Mouse (Mus musculus): ENCODE results near the gene Tatdn3. TPM values are rescaled to one million over a fixed set of nuclear protein-coding genes. Genes with fewer than 3 reads are reported as not detected.

Gene Tatdn3
- polyA plus RNA-seq, 1 experiment: 60.7 TPM

DNA sequence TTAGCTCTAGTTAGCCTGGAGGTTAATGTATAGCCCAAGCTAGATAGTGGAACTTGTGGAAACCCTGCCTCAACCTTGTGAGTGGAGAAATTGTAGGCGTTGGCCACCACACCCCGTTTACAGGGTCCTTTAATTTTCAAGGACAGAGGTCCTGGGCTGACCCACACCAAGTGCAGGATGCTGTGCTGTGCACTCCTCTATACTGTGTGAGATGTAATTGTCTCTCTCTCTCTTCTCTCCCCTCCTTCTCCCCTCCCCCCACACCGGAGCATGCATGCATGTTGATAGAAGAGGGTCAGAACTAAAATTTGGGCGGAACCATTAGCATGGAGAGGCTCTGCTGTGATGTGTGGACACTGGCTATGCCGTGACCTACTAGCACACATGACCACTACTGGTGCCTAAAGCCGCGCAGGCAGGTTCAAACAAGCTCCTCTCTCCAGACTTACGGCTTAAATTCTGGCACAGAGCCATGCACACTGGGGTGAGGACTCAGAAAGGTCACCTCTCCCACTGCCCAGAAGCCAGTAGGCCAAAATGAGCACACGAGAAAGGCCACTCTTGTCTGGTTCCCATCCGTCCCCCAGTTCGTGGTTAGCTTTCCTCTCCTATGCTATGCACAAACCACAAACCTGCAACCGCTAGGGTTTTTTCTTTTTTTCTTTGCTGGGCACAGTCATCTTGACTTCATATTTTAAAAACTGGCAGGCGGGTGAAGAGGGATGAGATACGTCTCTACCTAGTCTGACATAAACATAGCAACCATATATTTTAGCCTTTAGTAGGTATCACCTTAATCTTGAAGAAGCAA lies 34.3 kb upstream of the Tatdn3 start:
- TF ChIP-seq CTCF (IDR thresholded peaks at IDR 0.05; ENCODE audit: extremely low read depth, insufficient read depth, low read length) (no peak), POLR2A (IDR thresholded peaks at IDR 0.05; ENCODE audit: extremely low read depth, insufficient read depth, low read length) (no peak)
- Histone ChIP-seq H3K4me1 (ENCODE audit: control insufficient read depth, insufficient read depth, low read length) (peaks cover 7% of the 10 kb centered on the region), H3K4me3 (ENCODE audit: insufficient read depth, low read length) (peak overlapping the region; percentile 28; the same call in 1 of the 2 replicates)

DNA sequence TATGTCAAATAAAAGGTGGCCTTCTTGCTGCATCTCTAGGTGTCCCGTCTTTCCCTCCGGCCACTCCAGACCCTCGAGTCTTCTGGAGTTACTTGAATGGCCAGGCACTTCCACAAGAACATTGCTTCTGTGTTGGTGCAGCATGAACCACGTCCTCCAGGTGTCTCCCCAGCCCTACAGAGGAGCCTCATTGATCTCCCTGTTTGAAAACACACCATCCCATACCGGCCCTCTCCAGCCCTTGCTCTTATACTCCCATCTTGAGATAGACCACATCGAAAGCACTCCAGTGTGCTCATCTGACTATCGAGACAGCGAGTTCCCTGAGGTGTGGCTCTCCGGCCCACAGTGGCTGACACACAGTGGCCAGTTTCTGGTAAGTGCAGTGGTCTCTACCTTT lies 32.3 kb upstream of the Tatdn3 start:
- Histone ChIP-seq H3K27ac (ENCODE audit: insufficient read depth, low read length) (no peak overlapping the region), H3K4me1 (ENCODE audit: control insufficient read depth, insufficient read depth, low read length) (peaks cover 7% of the 10 kb centered on the region)
- TF ChIP-seq CTCF (IDR thresholded peaks at IDR 0.05; ENCODE audit: extremely low read depth, insufficient read depth, low read length) (peak; percentile 65), POLR2A (IDR thresholded peaks at IDR 0.05; ENCODE audit: extremely low read depth, insufficient read depth, low read length) (no peak)

More for the DNA sequence above, 34.3 kb upstream of the Tatdn3 start:
- no peak overlapping the region for H3K27ac ChIP-seq (ENCODE audit: insufficient read depth, low read length)

DNA sequence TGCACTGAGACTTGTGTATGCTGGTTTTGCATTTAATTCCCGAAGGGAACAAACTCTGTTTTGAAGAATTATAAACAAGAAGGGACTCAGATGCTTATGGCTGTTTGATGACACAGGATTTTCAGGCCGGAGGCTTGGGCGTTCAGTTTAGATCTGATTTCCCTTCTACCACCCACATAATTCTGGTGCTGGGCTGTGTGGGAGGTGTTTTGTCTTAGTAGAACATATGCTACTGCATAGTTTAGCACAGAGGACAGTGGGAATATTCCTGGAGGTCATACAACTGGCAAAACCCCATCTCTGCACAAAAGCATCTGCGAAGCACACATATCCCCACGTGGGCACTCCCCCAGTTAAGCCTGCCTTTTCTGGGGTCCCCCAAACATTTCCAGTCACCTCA lies 30.8 kb upstream of the Tatdn3 start:
- H3K4me1 ChIP-seq (ENCODE audit: control insufficient read depth, insufficient read depth, low read length): peaks cover 7% of the 10 kb centered on the region
- H3K27ac ChIP-seq (ENCODE audit: insufficient read depth, low read length): no peak overlapping the region
- TF ChIP-seq CTCF (IDR thresholded peaks at IDR 0.05; ENCODE audit: extremely low read depth, insufficient read depth, low read length) (no peak), POLR2A (IDR thresholded peaks at IDR 0.05; ENCODE audit: extremely low read depth, insufficient read depth, low read length) (no peak)
- no peak overlapping the region for H3K4me3 ChIP-seq (ENCODE audit: insufficient read depth, low read length)

More for the DNA sequence above, 32.3 kb upstream of the Tatdn3 start:
- no peak overlapping the region for H3K4me3 ChIP-seq (ENCODE audit: insufficient read depth, low read length)

DNA sequence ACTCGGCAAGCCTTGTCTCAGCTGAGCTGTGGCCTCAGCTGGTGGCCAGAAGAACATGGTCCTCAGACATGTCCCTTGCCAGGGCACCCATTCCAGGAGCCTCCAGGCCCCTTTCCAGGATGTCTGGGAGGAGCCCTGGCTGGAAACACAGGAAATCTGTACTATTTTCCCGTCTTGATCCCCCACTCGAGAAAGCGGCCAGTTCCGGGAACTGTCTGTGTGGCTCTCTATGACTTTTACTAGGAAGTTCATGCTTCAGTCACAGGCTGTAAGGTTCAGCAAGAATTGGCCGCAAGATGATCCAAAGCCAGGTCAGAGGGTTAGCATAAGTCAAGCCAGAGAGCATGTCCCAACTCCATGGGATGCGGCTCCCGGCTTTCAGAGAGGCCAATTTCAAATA lies 29.3 kb upstream of the Tatdn3 start:
- H3K27ac ChIP-seq (ENCODE audit: insufficient read depth, low read length): no peak overlapping the region
- no peak overlapping the region for H3K4me3 ChIP-seq (ENCODE audit: insufficient read depth, low read length)
- TF ChIP-seq POLR2A (IDR thresholded peaks at IDR 0.05; ENCODE audit: extremely low read depth, insufficient read depth, low read length) (no peak), CTCF (IDR thresholded peaks at IDR 0.05; ENCODE audit: extremely low read depth, insufficient read depth, low read length) (no peak)
- peaks cover 5% of the 10 kb centered on the region for H3K4me1 ChIP-seq (ENCODE audit: control insufficient read depth, insufficient read depth, low read length)

DNA sequence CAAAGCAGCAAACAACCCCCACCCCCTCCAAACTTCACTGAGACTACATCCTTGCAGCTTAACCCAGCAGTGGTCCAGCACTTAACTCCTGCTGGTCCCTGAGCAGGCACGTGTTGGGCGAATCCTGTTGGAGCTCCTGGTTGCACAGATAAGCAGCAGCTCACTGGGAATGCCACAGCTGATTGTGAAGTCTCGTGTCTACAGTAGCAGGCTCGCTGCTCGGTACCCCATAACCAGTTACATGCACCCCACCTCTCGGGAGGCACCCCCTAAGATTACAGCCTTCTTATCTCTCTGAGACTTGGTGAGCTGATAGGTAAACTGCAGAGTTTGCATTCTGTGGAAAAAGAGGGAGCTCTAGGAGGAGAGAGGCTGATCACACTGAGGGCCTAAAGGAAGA lies 26.6 kb upstream of the Tatdn3 start:
- no peak overlapping the region for H3K4me3 ChIP-seq (ENCODE audit: insufficient read depth, low read length)
- no peak for TF ChIP-seq CTCF (IDR thresholded peaks at IDR 0.05; ENCODE audit: extremely low read depth, insufficient read depth, low read length)
- TF ChIP-seq POLR2A (IDR thresholded peaks at IDR 0.05; ENCODE audit: extremely low read depth, insufficient read depth, low read length): no peak
- no peak overlapping the region for H3K27ac ChIP-seq (ENCODE audit: insufficient read depth, low read length)
- H3K4me1 ChIP-seq (ENCODE audit: control insufficient read depth, insufficient read depth, low read length): peaks cover 5% of the 10 kb centered on the region

DNA sequence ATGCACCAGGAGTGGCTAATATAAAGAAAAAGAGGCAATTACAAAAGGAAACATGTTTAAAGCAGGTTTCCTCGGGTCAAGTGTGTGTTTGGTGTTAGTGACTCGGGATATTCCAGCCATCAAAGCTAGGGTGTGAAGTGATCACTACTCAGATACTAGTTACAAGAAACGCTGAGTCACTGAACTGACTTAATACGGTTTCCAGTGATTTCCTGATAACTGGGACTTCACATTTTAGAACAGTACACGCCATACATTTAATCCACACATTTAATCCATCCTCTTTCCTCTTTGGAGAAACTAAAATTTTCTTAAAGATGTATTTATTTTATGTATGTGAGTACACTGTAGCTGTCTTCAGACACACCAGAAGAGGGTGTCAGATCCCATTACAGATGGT lies 25.2 kb upstream of the Tatdn3 start:
- TF ChIP-seq CTCF (IDR thresholded peaks at IDR 0.05; ENCODE audit: extremely low read depth, insufficient read depth, low read length) (no peak), POLR2A (IDR thresholded peaks at IDR 0.05; ENCODE audit: extremely low read depth, insufficient read depth, low read length) (no peak)
- Histone ChIP-seq H3K4me1 (ENCODE audit: control insufficient read depth, insufficient read depth, low read length) (peaks cover 3% of the 10 kb centered on the region), H3K27ac (ENCODE audit: insufficient read depth, low read length) (no peak overlapping the region), H3K4me3 (ENCODE audit: insufficient read depth, low read length) (no peak overlapping the region)

DNA sequence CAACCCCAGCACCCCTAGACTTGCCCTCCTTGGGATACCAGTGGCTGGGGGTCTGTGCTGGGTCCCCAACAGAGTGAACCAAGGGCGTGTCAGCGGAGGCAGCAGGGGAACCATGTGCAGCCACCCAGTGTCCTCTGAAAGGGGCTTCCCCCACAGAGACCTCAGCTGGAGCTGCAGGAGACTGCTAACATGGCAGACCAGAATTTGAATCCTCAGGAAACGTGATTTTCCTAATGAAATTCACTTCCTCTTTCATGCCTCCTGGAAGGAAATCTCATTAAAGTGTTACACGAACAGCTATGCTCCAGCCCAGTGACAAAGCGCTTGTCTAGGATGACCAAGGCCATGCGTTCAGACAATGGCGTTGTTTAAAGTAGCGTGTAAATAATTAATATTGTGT lies 24.2 kb upstream of the Tatdn3 start:
- H3K27ac ChIP-seq (ENCODE audit: insufficient read depth, low read length): no peak overlapping the region
- no peak overlapping the region for H3K4me3 ChIP-seq (ENCODE audit: insufficient read depth, low read length)
- TF ChIP-seq POLR2A (IDR thresholded peaks at IDR 0.05; ENCODE audit: extremely low read depth, insufficient read depth, low read length): no peak
- no peak for TF ChIP-seq CTCF (IDR thresholded peaks at IDR 0.05; ENCODE audit: extremely low read depth, insufficient read depth, low read length)
- no peaks in the 10 kb centered on the region for H3K4me1 ChIP-seq (ENCODE audit: control insufficient read depth, insufficient read depth, low read length)

DNA sequence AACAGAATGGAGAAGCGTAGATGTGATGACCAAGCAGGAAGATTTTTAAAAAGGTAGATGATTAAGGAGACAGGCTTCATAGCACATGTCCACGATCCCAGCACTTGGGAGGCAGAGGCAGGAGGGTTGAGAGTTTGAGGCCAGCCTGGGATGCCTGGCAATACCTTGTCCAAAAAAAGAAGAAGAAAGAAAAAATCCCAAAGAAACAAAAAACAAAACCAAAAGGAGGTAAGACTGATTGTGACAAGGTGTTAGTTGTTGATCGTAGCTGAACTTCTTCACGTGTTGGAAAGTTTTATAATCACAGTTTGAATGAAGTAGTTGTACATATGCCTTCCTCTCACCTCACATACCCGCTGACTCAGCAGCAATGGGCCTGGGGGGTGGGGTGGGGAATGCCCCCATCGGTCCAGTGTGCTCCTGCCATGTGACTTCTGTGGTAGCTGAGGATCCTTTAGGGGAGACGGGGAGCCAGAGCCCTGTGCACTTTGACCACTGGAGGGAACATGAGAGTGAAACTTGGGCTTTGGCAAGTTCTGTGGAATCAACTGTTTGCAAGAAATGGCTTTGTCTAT lies 23.7 kb upstream of the Tatdn3 start:
- Histone ChIP-seq H3K4me1 (ENCODE audit: control insufficient read depth, insufficient read depth, low read length) (no peaks in the 10 kb centered on the region), H3K27ac (ENCODE audit: insufficient read depth, low read length) (no peak overlapping the region), H3K4me3 (ENCODE audit: insufficient read depth, low read length) (no peak overlapping the region)
- no peak for TF ChIP-seq POLR2A (IDR thresholded peaks at IDR 0.05; ENCODE audit: extremely low read depth, insufficient read depth, low read length)
- no peak for TF ChIP-seq CTCF (IDR thresholded peaks at IDR 0.05; ENCODE audit: extremely low read depth, insufficient read depth, low read length)

DNA sequence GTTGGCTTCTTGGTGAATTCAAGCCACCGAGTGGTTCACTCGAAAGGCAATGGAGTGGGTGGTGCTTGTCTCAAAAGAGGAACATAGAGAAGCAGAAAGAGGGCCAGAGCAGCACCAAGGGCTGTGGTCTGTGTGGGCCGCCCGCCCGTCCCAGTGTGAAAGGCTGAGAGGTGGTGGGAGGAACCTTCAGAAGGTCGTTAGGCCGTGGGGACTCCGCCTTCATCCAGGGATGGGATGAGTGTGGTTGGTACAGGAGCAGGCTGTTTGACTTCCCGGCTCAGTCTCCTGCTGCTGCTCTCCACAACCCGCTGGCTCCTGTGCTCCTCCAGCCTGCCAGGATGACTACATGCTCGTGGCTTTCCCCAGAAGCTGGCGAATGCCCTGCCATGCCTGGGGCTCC lies 22.9 kb upstream of the Tatdn3 start:
- Histone ChIP-seq H3K27ac (ENCODE audit: insufficient read depth, low read length) (no peak overlapping the region), H3K4me3 (ENCODE audit: insufficient read depth, low read length) (no peak overlapping the region), H3K4me1 (ENCODE audit: control insufficient read depth, insufficient read depth, low read length) (no peaks in the 10 kb centered on the region)
- TF ChIP-seq CTCF (IDR thresholded peaks at IDR 0.05; ENCODE audit: extremely low read depth, insufficient read depth, low read length) (no peak), POLR2A (IDR thresholded peaks at IDR 0.05; ENCODE audit: extremely low read depth, insufficient read depth, low read length) (no peak)

All from cortical plate, adult 2 months (tissue).